In genomic region chr17:43669145-43669695, GRCm38 (mm10) we compare ENCODE assay signal across 12 mouse cellular contexts. TPM values are rescaled to one million over a fixed set of nuclear protein-coding genes. Genes with fewer than 3 reads are reported as not detected.
A peak's percentile ranks its signal among the peaks of the same experiment; 100 is the strongest.
DNase-seq lines count a peak whose midpoint lies in the region; ATAC-seq and TF ChIP-seq lines count a peak whose summit lies in the region.
"Had no signal": no experiment of that assay in that cellular context is flagged by ENCODE, and none has a peak within 500 bp of the region (broad histone marks: within the 10 kb centered on the region; RNA-seq: fewer than 3 reads in every experiment).

No protein-coding gene starts in this region.

- H3K4me3 ChIP-seq in heart, adult 2 months = no peak overlapping the region
- peak overlapping the region; percentile 93 for H3K4me3 ChIP-seq in midbrain, embryonic 10.5 days
- H3K4me3 ChIP-seq in midbrain, embryonic 15.5 days = no peak overlapping the region
- H3K4me3 ChIP-seq in heart, embryonic 15.5 days = peak overlapping the region; percentile 86

- no peak overlapping the region for H3K9ac ChIP-seq in heart, adult 2 months (ENCODE audit: low read depth, low read length)
- H3K9ac ChIP-seq in midbrain, embryonic 15.5 days = no peak overlapping the region
- H3K9ac ChIP-seq in heart, embryonic 15.5 days = no peak overlapping the region

- H3K36me3 ChIP-seq in heart, adult 2 months (ENCODE audit: control insufficient read depth, insufficient read depth, low read length) = no peaks in the 10 kb centered on the region; the same call in 1 of the 2 replicates
- H3K36me3 ChIP-seq in midbrain, embryonic 10.5 days = no peaks in the 10 kb centered on the region
- H3K36me3 ChIP-seq in midbrain, embryonic 15.5 days (replicated peaks) = no peaks in the 10 kb centered on the region
- H3K36me3 ChIP-seq in heart, embryonic 15.5 days = no peaks in the 10 kb centered on the region

- TF ChIP-seq POLR2A in heart, adult 2 months (IDR thresholded peaks at IDR 0.05; ENCODE audit: insufficient read depth, low read depth, low read length) = no peak

- peak overlapping the region; percentile 40 for H3K27ac ChIP-seq in heart, adult 2 months
- no peak overlapping the region for H3K27ac ChIP-seq in midbrain, embryonic 10.5 days (replicated peaks)
- no peak overlapping the region for H3K27ac ChIP-seq in midbrain, embryonic 15.5 days
- peak overlapping the region; percentile 72 for H3K27ac ChIP-seq in heart, embryonic 15.5 days

- intact Hi-C loops in heart, adult 2 months (cut with DNase I) = no loop called here
- intact Hi-C loops in heart, postnatal 25 days (cut with DNase I) = no loop called here

- DNase-seq in heart, adult 2 months = no peak
- no peak for DNase-seq in heart, postnatal 25 days (ENCODE audit: low spot score)
- DNase-seq in midbrain, embryonic 10.5 days (ENCODE audit: low spot score) = no peak
- DNase-seq in skeletal muscle tissue, adult 2 months (ENCODE audit: low read depth, low spot score) = peak; percentile 49
- no peak for DNase-seq in frontal cortex, postnatal 36 days (ENCODE audit: low spot score in 2 of 2)
- DNase-seq in cerebellum, postnatal 25 days = no peak
- DNase-seq: gastrocnemius, postnatal 25 days had no signal

- H3K4me2 ChIP-seq in midbrain, embryonic 15.5 days = no peak overlapping the region
- H3K4me2 ChIP-seq in heart, embryonic 15.5 days = peak overlapping the region; percentile 97

- H3K79me2 ChIP-seq in heart, adult 2 months (replicated peaks; ENCODE audit: control insufficient read depth, insufficient read depth, low read length) = no peaks in the 10 kb centered on the region

- TF ChIP-seq CTCF in heart, adult 2 months (IDR thresholded peaks at IDR 0.05) = no peak

- no peak for ATAC-seq in midbrain, embryonic 15.5 days (replicated peaks)
- ATAC-seq in heart, embryonic 15.5 days (replicated peaks; ENCODE audit: insufficient number of reproducible peaks, insufficient read depth, low FRiP score, low read depth) = no peak
- ATAC-seq: activated CD4-positive, CD25-positive, alpha-beta regulatory T cell, adult 4 months; CD4-positive, CD25-positive, alpha-beta regulatory T cell, adult 4 months had no signal

- no peak for TF ChIP-seq EP300 in heart, adult 2 months (IDR thresholded peaks at IDR 0.05; ENCODE audit: insufficient read depth, low read depth, low read length)

- H3K4me1 ChIP-seq in heart, adult 2 months (ENCODE audit: control insufficient read depth, insufficient read depth, low read length) = peaks cover 5% of the 10 kb centered on the region; the same call in 1 of the 2 replicates
- peaks cover 40% of the 10 kb centered on the region for H3K4me1 ChIP-seq in midbrain, embryonic 10.5 days
- peaks cover 22% of the 10 kb centered on the region for H3K4me1 ChIP-seq in midbrain, embryonic 15.5 days
- H3K4me1 ChIP-seq in heart, embryonic 15.5 days (replicated peaks) = peaks cover 24% of the 10 kb centered on the region

- no peaks in the 10 kb centered on the region for H3K27me3 ChIP-seq in heart, adult 2 months (ENCODE audit: control insufficient read depth, insufficient read depth, low read length)
- H3K27me3 ChIP-seq in midbrain, embryonic 10.5 days (ENCODE audit: low read depth, poor library complexity, severe bottlenecking) = no peaks in the 10 kb centered on the region
- no peaks in the 10 kb centered on the region for H3K27me3 ChIP-seq in midbrain, embryonic 15.5 days (replicated peaks)
- H3K27me3 ChIP-seq in heart, embryonic 15.5 days = no peaks in the 10 kb centered on the region

- WGBS in heart, adult 2 months = 42% methylated on average over 6 of the region's 6 CpGs
- 81% methylated on average over 6 of the region's 6 CpGs for WGBS in midbrain, embryonic 10.5 days
- 66% methylated on average over 6 of the region's 6 CpGs for WGBS in midbrain, embryonic 15.5 days
- 40% methylated on average over 6 of the region's 6 CpGs for WGBS in heart, embryonic 15.5 days

- no peaks in the 10 kb centered on the region for H3K9me3 ChIP-seq in midbrain, embryonic 10.5 days (replicated peaks)
- H3K9me3 ChIP-seq in midbrain, embryonic 15.5 days = no peaks in the 10 kb centered on the region
- H3K9me3 ChIP-seq in heart, embryonic 15.5 days (replicated peaks) = no peaks in the 10 kb centered on the region

RNA-seq across cellular contexts. Expression of gene Cyp39a1, which starts 2.0 kb away (rescaled TPM):
- 1 to 10 TPM; 3.5 to 4.9 TPM for total RNA-seq in heart, adult 2 months (2021)
- 2.1 and 5.0 TPM in 2 replicates for polyA plus RNA-seq in heart, adult 2 months (2012; rRNA removed)
- total RNA-seq in heart, postnatal 25 days (2021) = 1 to 10 TPM; 4.4 to 4.8 TPM
- polyA plus RNA-seq in midbrain, embryonic 10.5 days (2016; fragmentation: Nextera tagmentation; extraction: Ambion mirVana) = 36.0 and 36.8 TPM in 2 replicates
- 8.6 and 8.7 TPM in 2 replicates for polyA plus RNA-seq in midbrain, embryonic 15.5 days (2015; fragmentation: Nextera tagmentation; extraction: Ambion mirVana)
- 48.3 and 57.1 TPM in 2 replicates for polyA plus RNA-seq in heart, embryonic 15.5 days (2015; fragmentation: Nextera tagmentation; extraction: Ambion mirVana)

RNA-seq across cellular contexts. Expression of gene Slc25a27, which starts 2.2 kb away (rescaled TPM):
- total RNA-seq in heart, adult 2 months (2021) = 1 to 10 TPM; 2.2 to 2.3 TPM
- polyA plus RNA-seq in heart, adult 2 months (2012; rRNA removed) = 3.2 and 4.9 TPM in 2 replicates
- 1 to 10 TPM; 2.4 to 2.5 TPM for total RNA-seq in heart, postnatal 25 days (2021)
- 35.5 and 48.3 TPM in 2 replicates for polyA plus RNA-seq in midbrain, embryonic 10.5 days (2016; fragmentation: Nextera tagmentation; extraction: Ambion mirVana)
- polyA plus RNA-seq in midbrain, embryonic 15.5 days (2015; fragmentation: Nextera tagmentation; extraction: Ambion mirVana) = 124 and 140 TPM in 2 replicates
- polyA plus RNA-seq in heart, embryonic 15.5 days (2015; fragmentation: Nextera tagmentation; extraction: Ambion mirVana) = 18.3 and 19.8 TPM in 2 replicates

RNA-seq across cellular contexts. Expression of gene Tdrd6, which starts 39.1 kb away (rescaled TPM):
- total RNA-seq in heart, adult 2 months (2021) = not detected
- 0.02 and 0.03 TPM in 2 replicates for polyA plus RNA-seq in heart, adult 2 months (2012; rRNA removed)
- total RNA-seq in heart, postnatal 25 days (2021) = not detected
- 0.02 TPM in 2 replicates for polyA plus RNA-seq in midbrain, embryonic 10.5 days (2016; fragmentation: Nextera tagmentation; extraction: Ambion mirVana)
- 0.60 and 0.70 TPM in 2 replicates for polyA plus RNA-seq in midbrain, embryonic 15.5 days (2015; fragmentation: Nextera tagmentation; extraction: Ambion mirVana)
- not detected in 2 replicates for polyA plus RNA-seq in heart, embryonic 15.5 days (2015; fragmentation: Nextera tagmentation; extraction: Ambion mirVana)
- total RNA-seq: gastrocnemius, postnatal 25 days; megakaryocyte, adult 5-6 weeks had no signal
- polyA plus RNA-seq: activated CD4-positive, CD25-positive, alpha-beta regulatory T cell, adult 4 months; CD4-positive, CD25-positive, alpha-beta regulatory T cell, adult 4 months had no signal

Comparison
In these comparisons a context has a peak if more than half of its experiments do, and no peak if none do; other contexts are left out.
1. H3K4me3 ChIP-seq: peak in midbrain, embryonic 10.5 days (single experiment) and heart, embryonic 15.5 days (single experiment); none in heart, adult 2 months (single experiment) and midbrain, embryonic 15.5 days (single experiment).
2. H3K27ac ChIP-seq: peak in heart, adult 2 months (single experiment) and heart, embryonic 15.5 days (single experiment); none in midbrain, embryonic 10.5 days (single experiment) and midbrain, embryonic 15.5 days (single experiment).